Mouse (Mus musculus): Measurements from ENCODE around the gene Mfn1. TPM values are rescaled to one million over a fixed set of nuclear protein-coding genes. Genes with fewer than 3 reads are reported as not detected.

Mfn1 gene
- polyA plus RNA-seq, 1 experiment = 26.4 TPM

- Histone ChIP-seq H3K4me3 (ENCODE audit: insufficient read depth, low read depth, low read length) (no peak overlapping the region), H3K27ac (ENCODE audit: insufficient read depth, low read depth, low read length) (no peak overlapping the region), H3K36me3 (ENCODE audit: control insufficient read depth, insufficient read depth, low read length) (peaks cover 11% of the 10 kb centered on the region), H3K4me1 (ENCODE audit: control insufficient read depth, insufficient read depth, low read length) (no peaks in the 10 kb centered on the region), H3K27me3 (replicated peaks; ENCODE audit: control insufficient read depth, insufficient read depth, low read length) (no peaks in the 10 kb centered on the region)
- WGBS = 53% methylated on average over 1 of the region's 1 CpGs
- peak; percentile 55 for TF ChIP-seq CTCF (conservative IDR thresholded peaks at IDR 0.05; ENCODE audit: insufficient read depth, insufficient read length, low read depth, low read length)
- TF ChIP-seq POLR2A (IDR thresholded peaks at IDR 0.05; ENCODE audit: low read depth, low read length) = no peak
- DNase-seq = peak; percentile 57
Observed at GRCm38 (mm10) chr3:32553061-32553460, 23.8 kb downstream of the Mfn1 start.

GRCm38 (mm10) chr3:32563401-32563800 is 34.1 kb downstream of the Mfn1 start:
- no peak for TF ChIP-seq CTCF (conservative IDR thresholded peaks at IDR 0.05; ENCODE audit: insufficient read depth, insufficient read length, low read depth, low read length)
- no peak for TF ChIP-seq POLR2A (IDR thresholded peaks at IDR 0.05; ENCODE audit: low read depth, low read length)
- Histone ChIP-seq H3K36me3 (ENCODE audit: control insufficient read depth, insufficient read depth, low read length) (peaks cover 17% of the 10 kb centered on the region), H3K4me1 (ENCODE audit: control insufficient read depth, insufficient read depth, low read length) (peaks cover 2% of the 10 kb centered on the region; the same call in 1 of the 2 replicates), H3K27me3 (replicated peaks; ENCODE audit: control insufficient read depth, insufficient read depth, low read length) (no peaks in the 10 kb centered on the region), H3K4me3 (ENCODE audit: insufficient read depth, low read depth, low read length) (no peak overlapping the region), H3K27ac (ENCODE audit: insufficient read depth, low read depth, low read length) (0 out of 2 replicates have a peak overlapping the region, but pooled peaks have one; percentile 3)
- 60% methylated on average over 6 of the region's 6 CpGs for WGBS
- peak; percentile 76 for DNase-seq

GRCm38 (mm10) chr3:32573086-32573485 is 43.8 kb downstream of the Mfn1 start:
- no peak for TF ChIP-seq POLR2A (IDR thresholded peaks at IDR 0.05; ENCODE audit: low read depth, low read length)
- TF ChIP-seq CTCF (conservative IDR thresholded peaks at IDR 0.05; ENCODE audit: insufficient read depth, insufficient read length, low read depth, low read length) = no peak
- Histone ChIP-seq H3K4me1 (ENCODE audit: control insufficient read depth, insufficient read depth, low read length) (peaks cover 2% of the 10 kb centered on the region; the same call in 1 of the 2 replicates), H3K27ac (ENCODE audit: insufficient read depth, low read depth, low read length) (peak overlapping the region; percentile 61; the same call in 1 of the 2 replicates), H3K27me3 (replicated peaks; ENCODE audit: control insufficient read depth, insufficient read depth, low read length) (no peaks in the 10 kb centered on the region), H3K36me3 (ENCODE audit: control insufficient read depth, insufficient read depth, low read length) (peaks cover 21% of the 10 kb centered on the region), H3K4me3 (ENCODE audit: insufficient read depth, low read depth, low read length) (no peak overlapping the region)
- WGBS = 91% methylated on average over 2 of the region's 2 CpGs
- DNase-seq = no peak

- Histone ChIP-seq H3K27me3 (replicated peaks; ENCODE audit: control insufficient read depth, insufficient read depth, low read length) (no peaks in the 10 kb centered on the region), H3K27ac (ENCODE audit: insufficient read depth, low read depth, low read length) (peak overlapping the region; percentile 77), H3K4me1 (ENCODE audit: control insufficient read depth, insufficient read depth, low read length) (peaks cover 2% of the 10 kb centered on the region; the same call in 1 of the 2 replicates), H3K36me3 (ENCODE audit: control insufficient read depth, insufficient read depth, low read length) (peaks cover 18% of the 10 kb centered on the region), H3K4me3 (ENCODE audit: insufficient read depth, low read depth, low read length) (no peak overlapping the region)
- TF ChIP-seq POLR2A (IDR thresholded peaks at IDR 0.05; ENCODE audit: low read depth, low read length) (no peak), CTCF (conservative IDR thresholded peaks at IDR 0.05; ENCODE audit: insufficient read depth, insufficient read length, low read depth, low read length) (no peak)
- peak; percentile 77 for DNase-seq
- 58% methylated on average over 9 of the region's 9 CpGs for WGBS
Observed at GRCm38 (mm10) chr3:32573881-32574280, 44.6 kb downstream of the Mfn1 start.

GRCm38 (mm10) chr3:32575151-32575550 is 45.9 kb downstream of the Mfn1 start:
- WGBS = 50% methylated on average over 3 of the region's 3 CpGs
- Histone ChIP-seq H3K36me3 (ENCODE audit: control insufficient read depth, insufficient read depth, low read length) (peaks cover 8% of the 10 kb centered on the region), H3K4me1 (ENCODE audit: control insufficient read depth, insufficient read depth, low read length) (peaks cover 2% of the 10 kb centered on the region; the same call in 1 of the 2 replicates), H3K4me3 (ENCODE audit: insufficient read depth, low read depth, low read length) (no peak overlapping the region), H3K27me3 (replicated peaks; ENCODE audit: control insufficient read depth, insufficient read depth, low read length) (no peaks in the 10 kb centered on the region), H3K27ac (ENCODE audit: insufficient read depth, low read depth, low read length) (peak overlapping the region; percentile 86)
- TF ChIP-seq POLR2A (IDR thresholded peaks at IDR 0.05; ENCODE audit: low read depth, low read length) (no peak), CTCF (conservative IDR thresholded peaks at IDR 0.05; ENCODE audit: insufficient read depth, insufficient read length, low read depth, low read length) (no peak)
- DNase-seq = peak; percentile 94

GRCm38 (mm10) chr3:32578772-32579171 is 49.5 kb downstream of the Mfn1 start:
- Histone ChIP-seq H3K36me3 (ENCODE audit: control insufficient read depth, insufficient read depth, low read length) (peaks cover 6% of the 10 kb centered on the region), H3K27me3 (replicated peaks; ENCODE audit: control insufficient read depth, insufficient read depth, low read length) (no peaks in the 10 kb centered on the region), H3K27ac (ENCODE audit: insufficient read depth, low read depth, low read length) (no peak overlapping the region), H3K4me3 (ENCODE audit: insufficient read depth, low read depth, low read length) (no peak overlapping the region), H3K4me1 (ENCODE audit: control insufficient read depth, insufficient read depth, low read length) (peaks cover 2% of the 10 kb centered on the region; the same call in 1 of the 2 replicates)
- DNase-seq = peak; percentile 16
- no peak for TF ChIP-seq POLR2A (IDR thresholded peaks at IDR 0.05; ENCODE audit: low read depth, low read length)
- peak; percentile 33; the same call in 1 of the 2 replicates for TF ChIP-seq CTCF (conservative IDR thresholded peaks at IDR 0.05; ENCODE audit: insufficient read depth, insufficient read length, low read depth, low read length)
- 74% methylated on average over 5 of the region's 5 CpGs for WGBS

- TF ChIP-seq CTCF (conservative IDR thresholded peaks at IDR 0.05; ENCODE audit: insufficient read depth, insufficient read length, low read depth, low read length) (no peak), POLR2A (IDR thresholded peaks at IDR 0.05; ENCODE audit: low read depth, low read length) (no peak)
- H3K4me1 ChIP-seq (ENCODE audit: control insufficient read depth, insufficient read depth, low read length) = no peaks in the 10 kb centered on the region; the same call in 1 of the 2 replicates
Observed at GRCm38 (mm10) chr3:32580738-32581137, 51.5 kb downstream of the Mfn1 start.

More at GRCm38 (mm10) chr3:32580738-32581137, 51.5 kb downstream of the Mfn1 start:
- no peak for DNase-seq
- Histone ChIP-seq H3K4me3 (ENCODE audit: insufficient read depth, low read depth, low read length) (no peak overlapping the region), H3K27ac (ENCODE audit: insufficient read depth, low read depth, low read length) (no peak overlapping the region), H3K36me3 (ENCODE audit: control insufficient read depth, insufficient read depth, low read length) (peaks cover 4% of the 10 kb centered on the region), H3K27me3 (replicated peaks; ENCODE audit: control insufficient read depth, insufficient read depth, low read length) (no peaks in the 10 kb centered on the region)
- WGBS = 89% methylated on average over 3 of the region's 3 CpGs

Data from kidney, adult 2 months (tissue).